7 mouse cellular contexts compared by ENCODE assay signal in the genomic region with DNA sequence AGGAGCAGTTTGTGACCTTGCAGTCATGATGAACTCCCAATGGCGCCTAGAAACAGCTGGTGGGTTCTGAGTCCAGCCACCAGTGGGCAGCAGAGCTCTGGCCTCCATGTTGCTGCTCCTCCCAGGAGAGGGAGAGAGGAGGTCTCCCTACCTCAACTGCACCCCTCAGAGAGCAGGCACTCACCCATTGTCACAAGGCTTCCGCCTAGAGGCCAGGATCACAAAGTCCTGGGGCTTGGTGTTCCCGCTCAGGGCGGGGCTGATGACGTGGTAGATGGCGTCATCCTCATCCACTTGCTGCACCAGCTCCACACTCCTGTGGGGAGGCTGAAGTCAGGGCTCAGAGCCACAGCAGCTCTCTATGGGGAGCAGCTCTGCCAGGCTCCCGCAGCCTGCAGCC. TPM values are rescaled to one million over a fixed set of nuclear protein-coding genes. Genes with fewer than 3 reads are reported as not detected.
DNase-seq lines count a peak whose midpoint lies in the region; ATAC-seq and TF ChIP-seq lines count a peak whose summit lies in the region.

No protein-coding gene starts in this region.

- H3K27me3 ChIP-seq in hindbrain, postnatal 0 days (ENCODE audit: insufficient read depth, low read length) = no peaks in the 10 kb centered on the region

- no peaks in the 10 kb centered on the region for H3K36me3 ChIP-seq in hindbrain, postnatal 0 days (ENCODE audit: insufficient read depth, low read length)

- H3K9ac ChIP-seq in hindbrain, postnatal 0 days (replicated peaks; ENCODE audit: low read length) = no peak overlapping the region

- H3K4me2 ChIP-seq in hindbrain, postnatal 0 days (ENCODE audit: low read depth, low read length) = peak overlapping the region; percentile 36

- H3K4me3 ChIP-seq in hindbrain, postnatal 0 days (ENCODE audit: low read length) = no peak overlapping the region

- 0 out of 2 replicates have a peak, but pooled peaks cover 7% of the 10 kb centered on the region for H3K4me1 ChIP-seq in hindbrain, postnatal 0 days (ENCODE audit: insufficient read depth, low read length)

- 2% methylated on average over 7 of the region's 7 CpGs for WGBS in hindbrain, postnatal 0 days

- DNase-seq in adrenal gland, adult (ENCODE audit: inconsistent age in 2 of 2, low spot score in 1 of 2) = peak; percentile 82 to 85
- DNase-seq in gastrocnemius, adult 8-10 months (ENCODE audit: low spot score in 2 of 2) = peak; percentile 16 to 36
- peak; percentile 79 for DNase-seq in hindbrain, postnatal 0 days (ENCODE audit: low spot score)
- DNase-seq in left cerebral cortex, adult 8-10 months (ENCODE audit: low spot score in 2 of 2) = peak; percentile 75 to 85
- peak; percentile 77 for DNase-seq in right cerebral cortex, postnatal 14 days

- no peaks in the 10 kb centered on the region for H3K9me3 ChIP-seq in hindbrain, postnatal 0 days (ENCODE audit: low read length)

- peak; percentile 95 for TF ChIP-seq CTCF in hindbrain, postnatal 0 days (IDR thresholded peaks at IDR 0.05; ENCODE audit: low read depth)

- H3K27ac ChIP-seq in hindbrain, postnatal 0 days = peak overlapping the region; percentile 16; the same call in 1 of the 2 replicates

- ATAC-seq in common myeloid progenitor, adult 5-6 weeks (replicated peaks; ENCODE audit: low read depth, poor library complexity, severe bottlenecking) = peak; percentile 71
- peak; percentile 94 for ATAC-seq in hindbrain, postnatal 0 days
- peak; percentile 34 for ATAC-seq in megakaryocyte, adult 5-6 weeks (ENCODE audit: poor library complexity, severe bottlenecking)

RNA-seq across cellular contexts. Expression of gene Fam151a, which starts 16.0 kb away (rescaled TPM):
- total RNA-seq in common myeloid progenitor, adult 5-6 weeks (2017) = not detected in 2 replicates
- not detected for total RNA-seq in gastrocnemius, adult 8-10 months (2022)
- total RNA-seq in hindbrain, postnatal 0 days (2014; rRNA removed) = not detected in 2 replicates
- not detected in 2 replicates for polyA plus RNA-seq in hindbrain, postnatal 0 days (2015; fragmentation: Nextera tagmentation; extraction: Ambion mirVana)
- total RNA-seq in left cerebral cortex, adult 8-10 months (2022) = under 1 TPM in 1 of 4 experiments, not detected in 3; 0.30 TPM
- not detected in 2 replicates for total RNA-seq in megakaryocyte, adult 5-6 weeks (2015)
- 0.37 TPM in 1 of 2 replicates, not detected in the other for total RNA-seq in megakaryocyte, adult 5-6 weeks (2017)

RNA-seq across cellular contexts. Expression of gene Mroh7, which starts 19.0 kb away (rescaled TPM):
- not detected in 2 replicates for total RNA-seq in common myeloid progenitor, adult 5-6 weeks (2017)
- total RNA-seq in gastrocnemius, adult 8-10 months (2022) = under 1 TPM in 2 of 4 experiments, not detected in 2; 0.12 to 0.19 TPM
- 0.68 and 0.99 TPM in 2 replicates for total RNA-seq in hindbrain, postnatal 0 days (2014; rRNA removed)
- polyA plus RNA-seq in hindbrain, postnatal 0 days (2015; fragmentation: Nextera tagmentation; extraction: Ambion mirVana) = 0.59 and 0.98 TPM in 2 replicates
- 1 to 10 TPM; 3.2 to 5.7 (median 4.0) TPM for total RNA-seq in left cerebral cortex, adult 8-10 months (2022)
- total RNA-seq in megakaryocyte, adult 5-6 weeks (2015) = 0.13 TPM in 1 of 2 replicates, not detected in the other
- not detected in 2 replicates for total RNA-seq in megakaryocyte, adult 5-6 weeks (2017)

RNA-seq across cellular contexts. Expression of gene Acot11, which starts 55.1 kb away (rescaled TPM):
- 2.0 and 3.4 TPM in 2 replicates for total RNA-seq in common myeloid progenitor, adult 5-6 weeks (2017)
- total RNA-seq in gastrocnemius, adult 8-10 months (2022) = 10 to 100 TPM in 2 of 4 experiments, 1 to 10 TPM in 2; 9.1 to 12.9 (median 10.1) TPM
- total RNA-seq in hindbrain, postnatal 0 days (2014; rRNA removed) = 11.1 and 12.2 TPM in 2 replicates
- polyA plus RNA-seq in hindbrain, postnatal 0 days (2015; fragmentation: Nextera tagmentation; extraction: Ambion mirVana) = 2.0 and 2.7 TPM in 2 replicates
- total RNA-seq in left cerebral cortex, adult 8-10 months (2022) = 10 to 100 TPM; 31.0 to 59.2 (median 51.8) TPM
- total RNA-seq in megakaryocyte, adult 5-6 weeks (2015) = 10.6 and 11.9 TPM in 2 replicates
- 9.6 and 10.9 TPM in 2 replicates for total RNA-seq in megakaryocyte, adult 5-6 weeks (2017)

Comparison
In these comparisons a context has a peak if more than half of its experiments do, and no peak if none do; other contexts are left out.
1. DNase-seq: peak in every context shown above with its lines; median percentile 84 in adrenal gland, adult; 80 in left cerebral cortex, adult 8-10 months; 79 in hindbrain, postnatal 0 days; 77 in right cerebral cortex, postnatal 14 days; 26 in gastrocnemius, adult 8-10 months.
2. ATAC-seq: peak in every context shown above with its lines; median percentile 94 in hindbrain, postnatal 0 days; 71 in common myeloid progenitor, adult 5-6 weeks; 34 in megakaryocyte, adult 5-6 weeks.